Mouse (Mus musculus) small intestine, adult 2 months (tissue): Measurements from ENCODE around the gene Gm11444. TPM values are rescaled to one million over a fixed set of nuclear protein-coding genes. Genes with fewer than 3 reads are reported as not detected.

ENCODE experiments used
- H3K27ac ChIP-seq: fragments of 200-500 bp; 2 replicates; pipeline ENCODE4 v1.5.1; 2012; ENCODE audit warnings: low read depth, low read length, control low read depth, inconsistent platforms; ENCODE audit not compliant: insufficient read depth
- H3K27me3 ChIP-seq: fragments of 200-500 bp; 2 replicates; pipeline ENCODE4 v1.6.1; 2012; ENCODE audit warnings: mild to moderate bottlenecking, moderate library complexity, low read length, inconsistent platforms; ENCODE audit not compliant: control insufficient read depth, insufficient read depth
- H3K36me3 ChIP-seq: fragments of 200-500 bp; 2 replicates; pipeline ENCODE4 v1.6.1; 2012; ENCODE audit warnings: mild to moderate bottlenecking, low read length, control low read depth, inconsistent platforms; ENCODE audit not compliant: control insufficient read depth, insufficient read depth
- H3K4me1 ChIP-seq: fragments of 200-500 bp; 2 replicates; pipeline ENCODE4 v1.6.1; 2012; ENCODE audit warnings: low read length, inconsistent platforms, mixed read lengths; ENCODE audit not compliant: control insufficient read depth, insufficient read depth, insufficient read length
- H3K4me3 ChIP-seq: fragments of 200-500 bp; 2 replicates; pipeline ENCODE4 v1.5.1; 2012; ENCODE audit warnings: low read depth, mild to moderate bottlenecking, control low read depth, inconsistent platforms, low read length, moderate library complexity
- CTCF ChIP-seq: fragments of 200-500 bp; IDR thresholded peaks from 2 replicates; pipeline ENCODE4 v1.5.1; 2012; ENCODE audit warnings: low read depth, mild to moderate bottlenecking, control low read depth, inconsistent platforms, low read length, moderate library complexity, mixed read lengths; ENCODE audit not compliant: insufficient replicate concordance, insufficient read length; ENCODE audit errors: extremely low read depth
- POLR2A ChIP-seq: fragments of 200-500 bp; IDR thresholded peaks from 2 replicates; pipeline ENCODE4 v1.6.1; 2012; ENCODE audit warnings: low read depth, mild to moderate bottlenecking, control low read depth, inconsistent platforms, low read length, moderate library complexity
- WGBS: fragments of 180-500 bp; shearing (Covaris S2); methylation state at CpG from one replicate; pipeline ENCODE4 v1.1.7; 2018; 5-methylcytosine and 5-hydroxymethylcytosine counted together
- polyA plus RNA-seq: library from polyadenylated mRNA; depleted of rRNA; stranded (reverse); fragments of >200 nt; gene quantifications from 2 replicates; pipeline ENCODE4 v1.2.3, GENCODE M21; 2012

Gm11444 gene
- polyA plus RNA-seq, 1 experiment = not detected

DNA sequence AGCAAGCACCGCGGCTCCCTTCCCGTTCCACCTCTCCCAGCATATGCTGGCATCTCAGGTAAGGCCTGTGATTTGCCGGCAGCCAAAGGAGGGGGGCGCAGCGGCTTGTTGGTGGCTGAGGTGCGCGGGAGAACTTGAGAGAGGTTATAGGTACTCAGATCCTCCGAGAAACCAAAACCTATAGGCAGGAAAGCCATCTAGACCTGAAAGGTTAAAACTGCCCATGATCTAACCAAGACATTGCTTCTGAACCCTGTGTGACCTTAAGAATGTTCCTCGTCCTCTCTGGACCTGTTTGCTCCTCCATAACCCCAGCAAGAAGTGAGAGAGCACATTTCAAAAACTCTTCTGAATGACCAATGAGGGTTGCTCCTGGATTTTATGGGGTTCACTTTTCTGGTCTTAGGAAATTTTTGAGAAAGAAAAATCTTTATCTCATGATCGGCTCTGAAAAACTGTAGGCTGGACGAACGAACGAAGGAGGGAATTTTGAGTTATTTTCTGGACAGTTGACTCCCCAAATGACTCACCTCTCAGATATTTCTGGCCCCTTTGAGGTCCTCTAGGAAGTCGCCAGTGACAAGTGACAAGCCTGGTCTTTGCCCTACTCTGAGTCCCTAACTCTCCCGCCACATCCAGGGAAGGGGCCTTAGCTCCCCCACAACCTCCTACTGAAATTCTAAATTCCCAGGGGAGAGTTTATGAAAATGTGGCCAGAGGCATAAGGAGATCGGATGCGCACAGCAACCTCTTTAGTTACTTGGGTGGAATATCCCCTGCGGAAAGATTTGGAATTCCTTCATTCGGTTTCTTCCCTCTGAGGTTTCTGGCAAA is 11.5 kb downstream of the Gm11444 start:
- Histone ChIP-seq H3K36me3 (no peaks in the 10 kb centered on the region), H3K27ac (peak overlapping the region; percentile 51), H3K4me1 (peaks cover 16% of the 10 kb centered on the region), H3K4me3 (peak overlapping the region; percentile 54), H3K27me3 (peaks cover 86% of the 10 kb centered on the region)
- 46% methylated on average over 20 of the region's 20 CpGs for WGBS
- no peak for TF ChIP-seq POLR2A

GRCm38 (mm10) chr11:85837648-85838423 is 12.3 kb downstream of the Gm11444 start:
- Histone ChIP-seq H3K4me3 (peak overlapping the region; percentile 54), H3K27ac (peak overlapping the region; percentile 51)
- TF ChIP-seq CTCF (no peak), POLR2A (no peak)

GRCm38 (mm10) chr11:85837291-85837647 is 12.9 kb downstream of the Gm11444 start:
- Histone ChIP-seq H3K27me3 (peaks cover 90% of the 10 kb centered on the region), H3K27ac (peak overlapping the region; percentile 27; the same call in 1 of the 2 replicates), H3K36me3 (no peaks in the 10 kb centered on the region), H3K4me1 (peaks cover 10% of the 10 kb centered on the region), H3K4me3 (peak overlapping the region; percentile 54)
- 20% methylated on average over 18 of the region's 18 CpGs for WGBS
- TF ChIP-seq POLR2A (no peak), CTCF (no peak)

More at GRCm38 (mm10) chr11:85837648-85838423, 12.3 kb downstream of the Gm11444 start:
- Histone ChIP-seq H3K36me3 (no peaks in the 10 kb centered on the region), H3K4me1 (peaks cover 9% of the 10 kb centered on the region), H3K27me3 (peaks cover 88% of the 10 kb centered on the region)
- WGBS = 11% methylated on average over 67 of the region's 67 CpGs

- WGBS = 29% methylated on average over 32 of the region's 32 CpGs
- Histone ChIP-seq H3K36me3 (no peaks in the 10 kb centered on the region), H3K27ac (peak overlapping the region; percentile 27), H3K4me3 (peak overlapping the region; percentile 49), H3K27me3 (peaks cover 91% of the 10 kb centered on the region), H3K4me1 (peaks cover 8% of the 10 kb centered on the region)
- TF ChIP-seq POLR2A = no peak; the same call in 1 of the 2 replicates
- no peak for TF ChIP-seq CTCF
Observed at GRCm38 (mm10) chr11:85836523-85837290, 13.4 kb downstream of the Gm11444 start.

DNA sequence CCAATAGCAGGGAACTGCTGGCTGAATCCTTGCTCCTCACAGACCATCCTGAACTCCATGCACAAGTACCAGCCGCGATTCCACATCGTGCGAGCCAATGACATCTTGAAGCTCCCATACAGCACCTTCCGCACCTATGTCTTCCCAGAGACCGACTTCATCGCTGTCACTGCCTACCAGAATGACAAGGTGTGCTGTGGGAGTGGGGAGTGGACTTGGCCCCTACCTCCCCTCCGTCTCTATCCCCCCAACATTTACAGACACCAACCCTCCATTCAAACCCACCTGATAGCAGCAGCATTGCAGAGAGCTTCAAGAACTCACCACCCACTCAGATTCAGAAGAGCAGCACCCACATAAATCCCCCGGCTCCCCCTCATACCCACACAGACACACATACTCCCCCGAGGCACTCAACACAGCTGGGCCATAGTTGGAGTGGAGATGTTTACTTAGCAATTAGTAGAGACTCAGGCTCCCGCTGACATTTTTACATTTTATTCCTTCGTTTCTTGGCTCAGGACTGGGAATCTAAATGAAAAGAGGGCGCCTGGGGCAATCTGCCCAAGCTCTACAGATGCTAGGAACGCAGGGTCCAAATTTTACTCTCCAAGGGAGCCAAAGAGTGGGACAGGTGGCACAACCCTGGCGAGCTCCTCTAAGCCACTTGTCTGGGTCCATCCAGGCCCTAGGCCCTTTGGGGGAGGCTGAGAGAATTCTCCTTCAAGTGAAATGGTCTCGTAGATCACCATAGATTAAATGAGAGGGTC is 14.2 kb downstream of the Gm11444 start:
- peak overlapping the region; percentile 42 for H3K4me3 ChIP-seq
- peaks cover 8% of the 10 kb centered on the region for H3K4me1 ChIP-seq
- peaks cover 91% of the 10 kb centered on the region for H3K27me3 ChIP-seq
- WGBS = 38% methylated on average over 16 of the region's 16 CpGs
- H3K27ac ChIP-seq = peak overlapping the region; percentile 68
- H3K36me3 ChIP-seq = no peaks in the 10 kb centered on the region
- TF ChIP-seq POLR2A (no peak), CTCF (no peak)

DNA sequence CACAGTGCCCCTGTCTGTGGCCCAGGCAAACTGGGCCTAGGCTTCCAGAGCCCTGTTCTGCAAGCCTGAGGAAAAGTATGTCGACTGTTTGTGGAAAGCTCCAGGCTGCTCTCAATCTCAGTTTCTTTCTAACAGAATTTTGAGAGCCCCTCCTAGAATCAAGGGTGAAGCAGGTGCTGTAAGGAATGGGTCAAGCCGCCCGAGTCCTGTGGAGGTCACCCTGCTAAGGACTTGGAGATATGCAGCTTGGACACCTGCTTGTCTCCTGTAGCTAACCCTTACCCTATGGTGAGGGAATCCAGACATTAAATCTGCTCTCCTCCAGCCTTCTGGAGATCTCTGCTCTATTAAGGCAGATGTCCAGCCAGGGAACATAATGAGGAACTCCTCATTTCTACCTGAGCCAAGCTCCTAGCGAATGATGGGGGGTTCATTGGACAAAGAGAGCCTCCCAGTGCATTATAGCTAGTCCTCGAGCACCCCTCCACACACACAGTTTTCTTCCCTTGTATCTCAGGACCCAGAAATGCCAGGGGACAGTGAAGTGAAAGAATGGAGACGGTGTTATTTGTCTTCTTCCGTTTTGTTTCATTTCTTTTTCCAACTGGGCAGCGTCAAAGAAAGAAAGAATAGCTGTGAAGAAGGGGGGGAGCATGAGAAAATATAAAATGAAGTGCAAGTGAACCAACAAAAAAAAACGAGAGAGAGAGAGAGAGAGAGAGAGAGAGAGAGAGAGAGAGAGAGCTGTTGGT is 15.0 kb downstream of the Gm11444 start:
- Histone ChIP-seq H3K36me3 (no peaks in the 10 kb centered on the region), H3K27ac (0 out of 2 replicates have a peak overlapping the region, but pooled peaks have one; percentile 26), H3K4me1 (peaks cover 8% of the 10 kb centered on the region), H3K27me3 (peaks cover 87% of the 10 kb centered on the region), H3K4me3 (peak overlapping the region; percentile 45)
- TF ChIP-seq CTCF (no peak), POLR2A (no peak)
- 44% methylated on average over 9 of the region's 9 CpGs for WGBS
